Mouse (Mus musculus) gastrocnemius, postnatal 14 days (tissue): ENCODE measurements around the gene Abhd2. TPM values are rescaled to one million over a fixed set of nuclear protein-coding genes. Genes with fewer than 3 reads are reported as not detected.

Experiments used
- DNase-seq: peaks from one replicate; pipeline ENCODE4 v3.0.0; 2021; ENCODE audit warnings: mixed read lengths
- intact Hi-C: fragments of 180-260 bp; cut with DNase I; formaldehyde crosslinking; loops from one replicate; pipeline ENCODE4 v1.15.1; 2025; ENCODE audit warnings: low total_unique reads
- total RNA-seq, 2 experiments: library from RNA; stranded (reverse); gene quantifications; 2 replicates each; pipeline ENCODE4 v1.2.3; 2021

Gene Abhd2
- total RNA-seq, 2 experiments from 2014 or later: 8.7 to 11.7 TPM

- intact Hi-C loops: no loop called here
- DNase-seq: no peak
These were observed 121.7 kb downstream of the Abhd2 start for GRCm38 (mm10) chr7:79394666-79395065.

GRCm38 (mm10) chr7:79395186-79395585 lies 122.2 kb downstream of the Abhd2 start:
- intact Hi-C loops: no loop called here
- DNase-seq: no peak

- DNase-seq: no peak
- intact Hi-C loops: no loop called here
These were observed 124.5 kb downstream of the Abhd2 start for GRCm38 (mm10) chr7:79397446-79397963.

GRCm38 (mm10) chr7:79398426-79398825 lies 125.4 kb downstream of the Abhd2 start:
- intact Hi-C loops: no loop called here
- no peak for DNase-seq

GRCm38 (mm10) chr7:79398971-79399370 lies 126.0 kb downstream of the Abhd2 start:
- DNase-seq: no peak
- intact Hi-C loops: no loop called here

GRCm38 (mm10) chr7:79400296-79400695 lies 127.3 kb downstream of the Abhd2 start:
- DNase-seq: no peak
- intact Hi-C loops: no loop called here

- intact Hi-C loops: no loop called here
- DNase-seq: no peak
These were observed 141.7 kb downstream of the Abhd2 start for GRCm38 (mm10) chr7:79414449-79415375.

Other genes with a start within 250 kb of the Abhd2 start
- gene Acan, start 219.7 kb upstream of the Abhd2 start, total RNA-seq: 1 to 10 TPM; 2.0 to 2.4 TPM
- under 1 TPM; 0.49 to 0.55 TPM for gene Hapln3, start 142.2 kb upstream of the Abhd2 start, total RNA-seq
- 10 to 100 TPM; 67.9 to 70.7 TPM for gene Mfge8, start 124.1 kb upstream of the Abhd2 start, total RNA-seq
- gene Rlbp1, start 113.8 kb downstream of the Abhd2 start, total RNA-seq: not detected
- gene Fanci, start 118.7 kb downstream of the Abhd2 start, total RNA-seq: under 1 TPM; 0.66 to 0.86 TPM
- gene Polg, start 193.2 kb downstream of the Abhd2 start, total RNA-seq: 10 to 100 TPM; 28.8 to 33.0 TPM